Mouse (Mus musculus) neural tube, embryonic 12.5 days (tissue): ENCODE data around the gene Epb41l3. TPM values are rescaled to one million over a fixed set of nuclear protein-coding genes. Genes with fewer than 3 reads are reported as not detected.

ENCODE experiments used
- ATAC-seq: fragments of 200-750 bp; cut with Nextera tagmentation; 2 replicates; pipeline ENCODE4 v1.8.0; 2017; ENCODE audit warnings: low read depth, mild to moderate bottlenecking, moderate TSS enrichment, moderate library complexity; ENCODE audit not compliant: low FRiP score
- H3K27ac ChIP-seq: fragments of 300-500 bp; sonication (generic); 2 replicates; pipeline ENCODE4 v1.5.1; 2016
- H3K27me3 ChIP-seq: fragments of 300-500 bp; sonication (generic); replicated peaks from 2 replicates; pipeline ENCODE4 v1.6.1; 2016; ENCODE audit warnings: mild to moderate bottlenecking
- H3K36me3 ChIP-seq: fragments of 300-500 bp; sonication (generic); 2 replicates; pipeline ENCODE4 v1.6.1; 2016; ENCODE audit warnings: mild to moderate bottlenecking
- H3K4me1 ChIP-seq: fragments of 300-500 bp; sonication (generic); 2 replicates; pipeline ENCODE4 v1.6.1; 2016
- H3K4me2 ChIP-seq: fragments of 300-500 bp; sonication (generic); replicated peaks from 2 replicates; pipeline ENCODE4 v1.6.1; 2016; ENCODE audit warnings: mild to moderate bottlenecking
- H3K4me3 ChIP-seq: fragments of 300-500 bp; sonication (generic); 2 replicates; pipeline ENCODE4 v1.5.1; 2016
- H3K9ac ChIP-seq: fragments of 300-500 bp; sonication (generic); 2 replicates; pipeline ENCODE4 v1.6.1; 2016; ENCODE audit warnings: mild to moderate bottlenecking
- H3K9me3 ChIP-seq: fragments of 300-500 bp; sonication (generic); 2 replicates; pipeline ENCODE4 v1.6.1; 2016; ENCODE audit warnings: mild to moderate bottlenecking
- WGBS: fragments of 180-500 bp; shearing (Covaris S2); methylation state at CpG from one replicate; pipeline ENCODE4 v1.1.7; 2016; 5-methylcytosine and 5-hydroxymethylcytosine counted together
- polyA plus RNA-seq: library from polyadenylated mRNA; unstranded; fragments of >200 nt; fragmentation: Nextera tagmentation; extraction: Ambion mirVana; gene quantifications from 2 replicates; pipeline ENCODE4 v1.2.1, GENCODE M21; 2016

Gene Epb41l3
- polyA plus RNA-seq, 1 experiment from 2014 or later = 117 TPM

GRCm38 (mm10) chr17:69076747-69077543 lies 1.5 kb downstream of the Epb41l3 start:
- Histone ChIP-seq H3K4me1 (peaks cover 16% of the 10 kb centered on the region), H3K9ac (peak overlapping the region; percentile 48; the same call in 1 of the 2 replicates), H3K27me3 (peaks cover 40% of the 10 kb centered on the region), H3K9me3 (no peaks in the 10 kb centered on the region), H3K4me2 (peak overlapping the region; percentile 99), H3K4me3 (peak overlapping the region; percentile 51), H3K36me3 (no peaks in the 10 kb centered on the region), H3K27ac (no peak overlapping the region)
- 3% methylated on average over 25 of the region's 25 CpGs for WGBS
- no peak; the same call in 1 of the 2 replicates for ATAC-seq

DNA sequence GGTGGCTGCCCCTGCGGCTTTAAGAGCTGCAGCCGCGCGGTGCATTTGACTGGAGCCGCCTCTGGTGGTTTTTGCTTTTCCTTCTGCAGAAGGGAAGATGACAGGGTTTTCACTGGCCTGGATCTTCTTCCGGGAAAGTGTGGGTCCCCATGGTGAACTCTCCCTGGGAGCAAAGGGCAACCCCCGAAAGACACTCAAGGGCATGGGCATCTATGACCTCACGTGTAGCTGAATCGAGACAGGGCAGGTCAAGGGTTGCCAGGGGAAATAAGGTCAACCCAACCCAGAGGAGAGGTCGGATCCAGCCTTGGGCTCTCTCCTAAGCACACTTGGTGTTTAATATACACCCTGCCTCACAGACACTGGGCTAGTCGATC lies 2.0 kb downstream of the Epb41l3 start:
- no peak overlapping the region for H3K27ac ChIP-seq
- 12% methylated on average over 11 of the region's 11 CpGs for WGBS
- H3K9me3 ChIP-seq = no peaks in the 10 kb centered on the region
- no peak overlapping the region for H3K9ac ChIP-seq
- peak overlapping the region; percentile 99 for H3K4me2 ChIP-seq
- H3K4me3 ChIP-seq = peak overlapping the region; percentile 51; the same call in 1 of the 2 replicates
- no peak for ATAC-seq
- H3K4me1 ChIP-seq = peaks cover 16% of the 10 kb centered on the region
- peaks cover 40% of the 10 kb centered on the region for H3K27me3 ChIP-seq
- no peaks in the 10 kb centered on the region for H3K36me3 ChIP-seq

DNA sequence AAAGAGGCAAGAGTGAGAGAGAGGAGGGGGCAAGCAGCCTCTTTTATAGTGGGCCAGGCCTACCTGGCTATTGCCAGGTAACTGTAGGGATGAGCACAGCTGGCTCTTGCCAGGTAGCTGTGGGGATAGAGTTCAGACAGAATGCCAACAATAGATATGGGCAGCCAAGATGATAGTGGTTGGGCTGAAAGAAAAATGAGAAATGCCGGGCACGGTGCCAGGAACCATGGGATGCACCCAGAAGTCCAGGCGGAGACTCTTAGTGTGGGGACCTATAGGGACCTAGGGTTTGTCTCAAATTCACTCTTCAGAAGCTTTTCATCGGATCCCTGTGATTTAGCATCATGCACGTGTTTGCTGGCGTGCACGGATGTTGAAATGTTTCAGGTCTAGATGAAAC lies 6.8 kb downstream of the Epb41l3 start:
- ATAC-seq = no peak
- Histone ChIP-seq H3K4me2 (no peak overlapping the region), H3K27ac (no peak overlapping the region), H3K9ac (no peak overlapping the region), H3K27me3 (peaks cover 14% of the 10 kb centered on the region), H3K4me1 (0 out of 2 replicates have a peak, but pooled peaks cover under 1% of the 10 kb centered on the region), H3K36me3 (no peaks in the 10 kb centered on the region), H3K4me3 (no peak overlapping the region), H3K9me3 (no peaks in the 10 kb centered on the region)
- WGBS = 89% methylated on average over 7 of the region's 7 CpGs

- no peak for ATAC-seq
- no peaks in the 10 kb centered on the region for H3K36me3 ChIP-seq
- H3K27me3 ChIP-seq = no peaks in the 10 kb centered on the region
- H3K4me3 ChIP-seq = no peak overlapping the region
- H3K9me3 ChIP-seq = no peaks in the 10 kb centered on the region
- H3K27ac ChIP-seq = no peak overlapping the region
- H3K9ac ChIP-seq = no peak overlapping the region
- H3K4me1 ChIP-seq = no peaks in the 10 kb centered on the region
- no peak overlapping the region for H3K4me2 ChIP-seq
- 94% methylated on average over 3 of the region's 3 CpGs for WGBS
Observed at GRCm38 (mm10) chr17:69091618-69092017, 16.1 kb downstream of the Epb41l3 start.

GRCm38 (mm10) chr17:69097068-69097467 lies 21.6 kb downstream of the Epb41l3 start:
- Histone ChIP-seq H3K4me1 (no peaks in the 10 kb centered on the region), H3K27me3 (no peaks in the 10 kb centered on the region), H3K27ac (no peak overlapping the region), H3K4me3 (no peak overlapping the region), H3K9me3 (no peaks in the 10 kb centered on the region), H3K9ac (no peak overlapping the region), H3K4me2 (no peak overlapping the region), H3K36me3 (no peaks in the 10 kb centered on the region)
- 91% methylated on average over 4 of the region's 4 CpGs for WGBS
- ATAC-seq = no peak

DNA sequence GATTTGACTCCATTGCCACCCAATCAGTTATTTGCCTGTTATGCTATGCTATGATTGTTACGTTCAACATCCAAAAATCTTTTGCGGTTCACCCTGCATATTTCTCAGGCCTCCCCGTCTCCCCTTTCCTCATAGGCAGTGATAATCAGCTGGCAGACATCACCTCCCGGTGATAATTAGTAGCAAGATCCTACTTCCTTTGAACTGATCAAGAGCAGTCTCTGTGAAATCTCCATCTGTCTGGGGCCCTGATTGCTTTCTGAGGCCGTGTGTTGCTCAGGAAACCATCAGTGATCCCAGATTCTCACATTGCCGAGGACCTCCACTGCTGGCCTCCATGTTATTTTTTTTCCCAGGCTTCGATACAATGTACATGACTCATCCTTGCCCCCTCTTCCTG lies 22.5 kb downstream of the Epb41l3 start:
- H3K9ac ChIP-seq = no peak overlapping the region
- no peaks in the 10 kb centered on the region for H3K4me1 ChIP-seq
- H3K27me3 ChIP-seq = no peaks in the 10 kb centered on the region
- no peaks in the 10 kb centered on the region for H3K9me3 ChIP-seq
- H3K36me3 ChIP-seq = no peaks in the 10 kb centered on the region
- no peak overlapping the region for H3K4me2 ChIP-seq
- H3K4me3 ChIP-seq = no peak overlapping the region
- no peak for ATAC-seq
- 77% methylated on average over 7 of the region's 7 CpGs for WGBS
- no peak overlapping the region for H3K27ac ChIP-seq

GRCm38 (mm10) chr17:69103326-69103725 lies 27.8 kb downstream of the Epb41l3 start:
- Histone ChIP-seq H3K36me3 (no peaks in the 10 kb centered on the region), H3K4me1 (no peaks in the 10 kb centered on the region), H3K27ac (no peak overlapping the region), H3K27me3 (no peaks in the 10 kb centered on the region), H3K4me3 (no peak overlapping the region), H3K9me3 (no peaks in the 10 kb centered on the region), H3K9ac (no peak overlapping the region), H3K4me2 (no peak overlapping the region)
- 42% methylated on average over 8 of the region's 8 CpGs for WGBS
- no peak for ATAC-seq

DNA sequence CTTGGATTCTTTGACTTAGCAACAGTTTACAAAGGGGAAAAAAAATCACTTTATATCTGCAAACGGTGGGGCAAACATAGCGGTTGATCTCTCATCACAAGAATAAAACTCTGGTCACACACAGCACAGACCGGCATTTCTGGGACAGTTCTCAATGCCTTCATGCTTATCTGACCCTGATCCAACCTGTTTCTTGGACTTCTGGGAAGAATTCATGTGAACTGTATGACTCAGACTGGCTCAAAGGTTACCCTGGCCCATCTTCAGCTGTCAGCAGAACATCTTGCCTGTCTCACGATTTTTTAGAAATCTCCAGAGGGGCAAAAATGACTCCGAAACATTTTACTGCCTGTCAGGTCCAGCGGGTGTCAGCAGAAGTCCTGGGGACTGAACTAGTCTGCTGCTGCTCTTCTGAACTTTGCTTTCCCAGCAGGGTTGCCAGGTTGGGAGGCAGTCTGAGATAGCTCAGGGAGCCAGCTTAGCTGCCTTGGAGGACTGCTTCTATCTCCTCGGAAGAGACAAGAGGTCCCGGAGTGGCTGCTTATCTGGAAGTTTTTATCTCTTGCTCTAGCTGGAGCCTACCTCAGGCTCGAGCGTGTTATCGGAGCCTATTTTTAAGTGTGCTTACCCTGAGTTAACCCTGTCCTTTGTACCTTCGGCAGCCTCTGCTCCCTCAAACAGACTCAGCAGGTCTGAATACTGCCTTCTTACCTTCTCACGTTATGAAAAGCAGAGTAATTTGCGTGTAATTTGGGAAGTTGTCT lies 29.7 kb downstream of the Epb41l3 start:
- Histone ChIP-seq H3K9me3 (no peaks in the 10 kb centered on the region), H3K4me3 (no peak overlapping the region), H3K27ac (no peak overlapping the region), H3K4me2 (no peak overlapping the region), H3K4me1 (no peaks in the 10 kb centered on the region), H3K36me3 (no peaks in the 10 kb centered on the region), H3K27me3 (no peaks in the 10 kb centered on the region), H3K9ac (no peak overlapping the region)
- WGBS = 69% methylated on average over 14 of the region's 14 CpGs
- no peak for ATAC-seq

GRCm38 (mm10) chr17:69105799-69106401 lies 30.4 kb downstream of the Epb41l3 start:
- 41% methylated on average over 5 of the region's 5 CpGs for WGBS

DNA sequence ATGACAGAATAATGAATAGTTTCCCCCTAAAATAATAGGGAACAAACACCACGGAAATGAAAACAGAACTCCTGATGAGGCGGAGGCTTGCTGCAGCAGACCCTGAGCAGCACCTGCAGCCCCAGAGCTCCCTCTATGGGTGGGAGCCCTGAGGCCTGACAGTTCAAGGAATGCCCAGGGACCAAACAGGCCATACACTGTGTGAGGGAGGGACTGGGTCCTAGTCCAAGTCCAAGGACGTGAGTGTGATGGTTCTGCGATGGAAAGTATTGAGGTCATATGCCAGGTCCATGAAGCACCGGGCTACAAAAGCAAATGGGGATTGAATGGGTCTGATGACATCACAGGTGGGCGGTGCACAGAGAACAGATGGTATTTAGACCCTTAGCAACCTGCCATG lies 33.7 kb downstream of the Epb41l3 start:
- ATAC-seq = no peak
- WGBS = 68% methylated on average over 6 of the region's 6 CpGs
- no peak overlapping the region for H3K27ac ChIP-seq
- no peak overlapping the region for H3K4me3 ChIP-seq
- no peaks in the 10 kb centered on the region for H3K36me3 ChIP-seq
- no peaks in the 10 kb centered on the region for H3K9me3 ChIP-seq
- H3K27me3 ChIP-seq = no peaks in the 10 kb centered on the region
- no peak overlapping the region for H3K4me2 ChIP-seq
- H3K9ac ChIP-seq = no peak overlapping the region
- H3K4me1 ChIP-seq = no peaks in the 10 kb centered on the region

More at GRCm38 (mm10) chr17:69105799-69106401, 30.4 kb downstream of the Epb41l3 start:
- H3K4me3 ChIP-seq = no peak overlapping the region
- H3K27me3 ChIP-seq = no peaks in the 10 kb centered on the region
- H3K27ac ChIP-seq = no peak overlapping the region
- no peaks in the 10 kb centered on the region for H3K4me1 ChIP-seq
- H3K36me3 ChIP-seq = no peaks in the 10 kb centered on the region
- ATAC-seq = no peak
- no peak overlapping the region for H3K9ac ChIP-seq
- H3K9me3 ChIP-seq = no peaks in the 10 kb centered on the region
- no peak overlapping the region for H3K4me2 ChIP-seq

DNA sequence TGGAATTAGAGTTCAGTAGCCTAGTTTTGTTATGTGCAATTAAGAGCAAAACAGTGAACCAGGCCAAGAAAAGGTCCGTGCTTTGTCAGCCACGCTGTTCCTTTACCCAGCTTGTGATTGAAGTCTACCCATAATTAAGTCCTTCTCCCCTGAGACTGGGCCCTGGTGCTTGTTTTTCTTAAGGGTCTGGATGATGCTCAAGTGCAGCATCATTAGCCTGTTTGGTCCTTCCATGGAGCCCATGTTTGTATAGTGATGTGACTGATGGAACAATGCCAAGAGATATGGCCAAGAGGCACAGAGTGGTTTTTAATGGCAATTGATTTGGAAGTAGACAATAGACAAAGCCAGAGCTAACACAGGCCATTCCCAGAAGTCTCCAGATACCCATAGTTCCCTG lies 36.7 kb downstream of the Epb41l3 start:
- ATAC-seq = no peak
- Histone ChIP-seq H3K27me3 (no peaks in the 10 kb centered on the region), H3K4me1 (no peaks in the 10 kb centered on the region), H3K9me3 (no peaks in the 10 kb centered on the region), H3K36me3 (no peaks in the 10 kb centered on the region), H3K4me3 (no peak overlapping the region), H3K9ac (no peak overlapping the region), H3K27ac (no peak overlapping the region), H3K4me2 (no peak overlapping the region)
- 78% methylated on average over 2 of the region's 2 CpGs for WGBS

DNA sequence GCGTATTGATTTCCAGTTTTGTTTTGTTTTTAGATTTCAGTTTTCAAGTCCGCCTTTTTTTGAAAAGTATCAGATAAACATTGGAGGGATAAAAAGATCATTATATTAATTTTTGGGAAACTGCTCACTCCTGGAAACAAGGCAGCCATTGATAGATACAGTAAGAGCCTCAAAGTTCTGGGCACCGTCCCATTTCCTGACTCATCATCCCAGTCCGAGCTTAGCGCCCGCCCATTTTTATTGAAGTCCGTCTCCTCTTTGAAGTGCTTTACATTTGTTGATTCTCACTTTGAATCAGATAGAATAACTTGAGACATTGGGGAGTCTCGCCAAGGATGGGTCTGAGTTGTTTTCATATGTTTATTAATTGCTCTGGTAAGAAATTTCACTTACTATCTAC lies 43.7 kb downstream of the Epb41l3 start:
- Histone ChIP-seq H3K27me3 (no peaks in the 10 kb centered on the region; the same call in 1 of the 2 replicates), H3K4me1 (peaks cover 15% of the 10 kb centered on the region), H3K9ac (no peak overlapping the region), H3K27ac (no peak overlapping the region), H3K9me3 (no peaks in the 10 kb centered on the region), H3K4me3 (no peak overlapping the region), H3K36me3 (no peaks in the 10 kb centered on the region), H3K4me2 (no peak overlapping the region)
- WGBS = 90% methylated on average over 8 of the region's 8 CpGs
- ATAC-seq = no peak
